Mouse (Mus musculus) adipocyte (in vitro differentiated cells): ENCODE results near the gene Ssbp2.
A peak's percentile ranks its signal among the peaks of the same experiment; 100 is the strongest.

Source experiments
- DNase-seq: peaks from one replicate; pipeline ENCODE4 v3.0.0-alpha.2; 2016; ENCODE audit warnings: low spot score

Gene Ssbp2

GRCm38 (mm10) chr13:91461711-91462351 is 1.7 kb downstream of the Ssbp2 start:
- DNase-seq = peak; percentile 27

GRCm38 (mm10) chr13:91462395-91462794 is 2.3 kb downstream of the Ssbp2 start:
- peak; percentile 45 for DNase-seq

DNA sequence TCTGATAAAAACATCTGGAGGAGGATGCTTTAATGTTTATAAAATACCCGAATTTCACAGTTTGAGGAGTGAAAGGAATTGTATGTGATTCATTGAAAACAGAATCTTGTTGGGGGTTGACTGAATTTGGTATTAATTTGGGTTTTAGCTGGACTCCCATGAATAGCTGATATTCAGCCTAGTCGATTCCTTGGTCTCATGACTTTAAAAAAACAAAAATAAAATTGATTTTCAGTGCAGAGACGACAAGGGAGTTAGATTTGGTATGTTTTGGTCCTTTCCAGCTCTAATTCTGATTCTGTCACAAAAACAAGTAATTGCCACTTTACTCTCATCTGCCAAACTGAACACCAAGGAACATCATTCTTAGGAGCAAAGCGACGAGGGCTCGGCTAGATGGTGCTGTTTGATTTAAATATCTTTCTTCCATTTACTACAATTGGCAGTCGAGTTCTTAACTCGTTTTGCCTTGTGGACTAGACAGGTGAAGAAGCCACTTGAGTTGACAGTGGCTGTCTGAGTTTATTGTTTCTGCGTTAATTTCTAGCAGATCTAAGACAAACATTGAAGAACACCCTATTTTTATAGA is 2.9 kb downstream of the Ssbp2 start:
- peak; percentile 45 for DNase-seq

GRCm38 (mm10) chr13:91465002-91465715 is 5.1 kb downstream of the Ssbp2 start:
- DNase-seq = no peak

GRCm38 (mm10) chr13:91471566-91471965 is 11.5 kb downstream of the Ssbp2 start:
- DNase-seq = no peak

DNA sequence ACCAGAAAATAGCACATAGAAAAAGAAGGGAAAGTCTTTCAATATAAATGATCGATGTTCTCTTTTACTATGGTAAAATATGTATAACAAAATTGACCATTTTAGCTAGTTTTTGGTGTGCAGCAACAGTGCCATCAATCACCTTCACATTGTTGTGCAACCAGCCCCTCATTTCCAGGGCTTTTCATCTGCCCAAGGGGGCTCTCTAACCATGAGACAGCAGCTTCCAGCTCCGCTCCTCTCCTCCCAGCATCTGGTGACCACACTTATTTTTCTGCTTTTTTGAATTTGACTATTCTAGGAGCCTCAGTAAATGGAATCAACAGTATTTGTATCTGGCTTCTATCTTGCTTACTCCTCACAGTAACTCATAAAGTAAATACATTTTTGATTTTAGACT is 11.9 kb downstream of the Ssbp2 start:
- no peak for DNase-seq

DNA sequence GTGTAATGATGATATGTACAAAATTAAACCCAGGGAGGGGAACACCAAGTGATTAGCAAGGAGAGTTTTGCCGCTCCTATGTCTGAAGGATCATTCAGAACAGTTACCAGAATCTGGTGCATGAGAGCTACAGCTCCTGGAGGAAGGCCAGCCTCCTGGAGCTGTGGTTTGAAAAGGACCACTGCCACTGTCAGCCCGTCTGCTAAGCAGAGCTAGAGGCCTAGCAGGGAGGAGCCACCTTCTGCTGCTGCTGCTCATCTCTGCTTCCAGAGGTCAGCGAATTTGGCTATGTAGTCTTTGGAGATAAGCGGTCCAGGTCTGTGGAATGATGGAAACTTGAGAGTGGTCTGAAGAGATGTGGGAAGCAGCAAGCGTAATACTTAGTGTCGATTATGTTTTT is 13.4 kb downstream of the Ssbp2 start:
- no peak for DNase-seq

- DNase-seq = no peak
Observed at GRCm38 (mm10) chr13:91474027-91474426, 13.9 kb downstream of the Ssbp2 start.

GRCm38 (mm10) chr13:91475888-91476287 is 15.8 kb downstream of the Ssbp2 start:
- no peak for DNase-seq

DNA sequence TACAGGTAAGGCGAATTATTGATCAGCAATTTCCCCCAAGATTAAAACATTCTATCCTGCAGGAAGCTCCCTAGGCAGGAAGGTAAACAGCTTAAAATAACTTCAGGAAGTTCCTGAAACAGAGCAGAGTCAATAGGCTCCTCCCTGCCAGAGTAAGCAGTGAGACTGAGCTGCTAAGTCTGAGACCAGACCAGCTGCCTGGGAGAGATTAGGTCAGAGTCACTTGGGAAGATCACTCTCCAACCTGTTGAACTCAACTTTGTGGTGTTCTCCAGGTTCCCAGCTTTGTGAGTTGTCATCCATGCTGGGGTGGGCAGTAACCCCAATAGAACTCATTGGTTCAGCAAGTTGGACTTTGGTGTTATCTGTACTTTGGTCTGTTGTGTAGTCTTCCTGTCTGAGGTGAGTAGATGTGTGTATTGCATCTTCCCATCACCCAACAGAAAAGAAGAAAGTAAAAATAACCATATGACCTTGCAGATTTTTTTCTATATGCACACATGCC is 16.6 kb downstream of the Ssbp2 start:
- no peak for DNase-seq

DNA sequence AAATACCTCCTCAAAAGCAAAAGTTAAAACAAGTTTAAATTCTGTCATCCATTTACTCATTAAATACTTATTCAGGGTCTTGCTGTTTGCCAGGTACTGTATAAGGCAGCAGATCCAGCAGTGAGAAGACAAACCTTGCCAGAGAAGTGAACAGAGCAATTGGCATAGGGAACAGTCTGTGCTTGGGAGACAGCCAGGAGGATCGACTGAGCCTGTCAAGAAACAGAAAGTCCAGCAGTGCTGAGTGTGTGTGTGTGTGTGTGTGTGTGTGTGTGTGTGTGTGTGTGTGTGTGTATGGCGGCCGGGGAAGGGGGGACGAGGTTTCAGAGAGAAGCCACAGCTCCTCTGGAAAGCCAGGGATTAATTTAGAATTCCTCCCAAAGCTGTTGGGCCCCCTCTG is 17.9 kb downstream of the Ssbp2 start:
- DNase-seq = peak; percentile 87

DNA sequence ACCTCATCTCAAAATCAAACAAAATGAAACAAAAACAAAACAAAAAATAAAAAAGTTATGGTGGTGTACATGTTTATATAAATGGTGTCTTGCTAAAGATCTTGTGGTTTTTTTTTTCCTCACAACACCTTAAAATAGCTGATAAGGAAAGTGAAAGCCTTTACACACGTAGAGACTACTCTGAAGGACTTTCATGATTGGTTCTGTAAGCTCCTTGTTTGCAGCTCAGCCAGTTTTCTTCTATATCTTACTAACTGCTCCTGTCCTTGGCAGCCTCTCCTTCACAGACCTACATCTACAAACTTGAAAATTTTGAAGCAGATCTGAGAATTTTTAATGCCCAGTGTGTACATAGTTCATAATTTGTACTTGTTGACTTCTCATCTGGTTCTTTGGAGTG is 24.2 kb downstream of the Ssbp2 start:
- DNase-seq = no peak

DNA sequence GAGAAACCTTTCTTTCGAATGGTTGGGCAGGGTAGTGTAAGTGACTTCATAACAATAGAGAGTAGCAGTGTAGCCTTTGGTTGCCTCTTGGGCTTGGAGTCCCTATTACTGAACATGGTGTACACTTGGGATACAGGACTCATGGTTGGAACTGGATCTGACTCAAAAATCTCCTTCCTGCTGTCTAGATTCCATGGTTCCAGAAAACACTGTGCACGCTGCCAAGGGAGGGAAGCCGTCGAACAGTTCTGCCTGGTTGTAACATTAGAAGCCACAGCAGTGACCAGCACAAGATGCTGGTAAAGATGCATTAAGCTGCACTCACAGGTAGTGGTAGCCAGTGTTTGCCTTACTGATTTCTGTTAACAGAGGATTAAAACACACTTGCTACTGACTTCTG is 32.0 kb downstream of the Ssbp2 start:
- peak; percentile 25 for DNase-seq

- DNase-seq = no peak
Observed at GRCm38 (mm10) chr13:91497055-91497454, 37.0 kb downstream of the Ssbp2 start.

DNA sequence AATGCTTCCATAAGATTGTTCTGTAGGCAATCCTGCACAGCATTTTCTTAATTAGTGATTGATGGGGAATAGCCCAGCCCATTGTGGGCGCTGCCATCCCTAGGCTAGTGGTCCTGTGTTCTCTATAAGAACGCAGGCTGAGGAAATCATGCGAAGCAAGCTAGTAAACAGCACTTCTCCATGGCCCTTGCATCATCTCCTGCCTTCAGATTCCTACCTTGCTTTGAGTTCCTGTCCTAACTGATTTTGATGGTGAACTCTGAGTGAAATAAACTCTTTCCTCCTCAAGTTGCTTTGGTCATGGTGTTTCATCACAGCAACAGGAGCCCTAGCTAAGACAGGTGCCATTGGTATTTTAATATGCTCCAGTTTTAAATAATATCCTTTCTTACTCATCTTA is 41.7 kb downstream of the Ssbp2 start:
- DNase-seq = no peak

- DNase-seq = no peak
Observed at GRCm38 (mm10) chr13:91502642-91503373, 42.7 kb downstream of the Ssbp2 start.

GRCm38 (mm10) chr13:91508991-91509390 is 48.9 kb downstream of the Ssbp2 start:
- no peak for DNase-seq

- DNase-seq = no peak
Observed at GRCm38 (mm10) chr13:91509467-91509866, 49.4 kb downstream of the Ssbp2 start.

DNA sequence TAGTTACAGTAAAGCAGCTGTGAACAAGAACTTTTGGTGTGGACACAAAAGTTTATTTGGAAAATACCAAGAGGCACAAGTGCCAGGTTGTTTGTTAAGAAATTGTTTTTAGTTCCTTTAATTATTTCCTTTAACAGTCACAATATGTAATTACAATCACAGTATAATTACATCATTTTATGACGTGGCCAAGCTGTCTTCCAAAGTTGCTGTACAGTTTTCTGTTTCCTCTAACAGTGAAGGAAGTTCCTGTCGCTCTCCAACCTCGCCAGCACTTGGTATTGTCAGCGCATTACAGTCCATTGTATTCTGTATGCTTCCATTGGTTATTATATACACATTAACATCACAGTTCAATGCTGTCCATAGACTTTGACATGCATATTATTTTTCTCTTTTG is 54.9 kb downstream of the Ssbp2 start:
- DNase-seq = no peak

DNA sequence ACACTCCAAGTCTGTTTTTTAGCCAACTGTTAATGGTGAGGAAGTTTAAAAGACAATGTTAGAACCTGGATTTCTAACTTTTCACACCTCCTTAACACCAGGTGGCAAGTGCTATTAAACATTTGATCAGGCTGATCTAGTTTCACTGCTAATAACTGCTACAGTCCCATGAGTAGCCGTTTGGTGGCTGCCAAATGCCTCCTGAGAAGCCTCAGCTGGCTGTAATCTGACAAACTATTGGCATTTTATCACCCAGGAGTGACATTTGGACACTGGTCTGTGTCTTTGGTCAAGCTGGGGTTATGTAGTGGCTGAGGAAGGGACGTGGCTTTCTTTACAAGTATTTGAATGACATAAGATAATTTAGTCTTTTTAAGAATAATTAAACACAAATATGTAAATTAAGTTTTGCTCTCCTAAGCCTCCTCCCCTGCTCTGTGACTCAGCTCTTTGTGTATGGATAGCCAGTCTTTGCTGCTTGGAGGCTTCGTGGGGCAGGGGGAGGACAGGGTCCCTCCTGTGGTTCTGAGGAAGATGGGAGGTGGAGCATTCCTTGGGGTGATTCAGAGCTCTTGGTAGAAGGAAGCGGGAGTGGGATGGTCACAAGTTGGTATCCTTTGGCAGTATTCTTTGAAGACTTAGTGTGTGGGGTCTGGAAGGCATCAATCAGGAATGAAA is 60.1 kb downstream of the Ssbp2 start:
- peak; percentile 11 for DNase-seq

DNA sequence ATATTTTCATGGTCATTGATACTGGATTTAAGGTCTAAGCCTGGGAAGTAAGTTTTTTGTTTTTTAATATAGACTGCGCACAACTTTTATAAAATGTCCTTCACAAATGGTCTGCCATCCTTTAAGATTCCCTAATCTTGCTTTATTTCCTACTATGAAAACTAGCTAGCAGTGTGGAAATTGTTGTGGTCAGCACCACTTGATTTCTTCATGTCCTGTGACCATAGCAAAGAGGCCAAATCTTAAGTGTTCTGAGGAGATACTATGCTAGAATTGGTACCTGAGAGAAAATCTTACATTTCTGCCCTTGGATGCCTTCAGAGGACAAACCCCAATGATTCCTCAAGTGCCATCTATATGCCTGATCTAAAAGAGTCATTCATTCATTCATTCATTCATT is 60.9 kb downstream of the Ssbp2 start:
- DNase-seq = no peak

DNA sequence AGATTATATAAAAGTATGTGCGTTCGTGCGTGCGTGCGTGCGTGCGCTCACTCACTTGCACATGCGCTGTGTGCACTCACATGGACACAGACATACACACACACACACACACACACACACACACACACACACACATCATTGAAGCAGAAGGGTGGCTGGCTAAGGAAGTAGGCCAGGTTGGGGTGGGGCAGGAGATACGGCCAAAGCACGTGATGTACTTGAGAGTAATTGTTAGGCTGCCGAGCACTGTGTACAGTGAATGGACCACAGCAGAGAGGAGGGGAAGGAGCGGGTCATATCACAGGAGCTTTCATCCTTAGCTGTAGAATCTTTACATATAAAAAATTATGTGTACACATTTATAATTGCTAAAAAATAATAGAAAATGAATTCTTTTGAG is 66.0 kb downstream of the Ssbp2 start:
- DNase-seq = no peak
